Mouse (Mus musculus) left cerebral cortex, postnatal 36 days (tissue): Measurements from ENCODE around the gene Pde4a. TPM values are rescaled to one million over a fixed set of nuclear protein-coding genes. Genes with fewer than 3 reads are reported as not detected.

ENCODE experiments used
- DNase-seq, 2 experiments: peaks; one replicate each; pipeline ENCODE4 v3.0.0; 2021 to 2022; ENCODE audit warnings: low spot score in 2 of 2, mixed read lengths in 1 of 2
- intact Hi-C: fragments of 180-260 bp; cut with DNase I; formaldehyde crosslinking; loops from one replicate; pipeline ENCODE4 v1.15.1; 2025
- total RNA-seq, 2 experiments: library from RNA; stranded (reverse); gene quantifications; 2 replicates each; pipeline ENCODE4 v1.2.3; 2021

Gene Pde4a
- total RNA-seq, 2 experiments from 2014 or later, result 94.8 to 98.7 TPM

DNA sequence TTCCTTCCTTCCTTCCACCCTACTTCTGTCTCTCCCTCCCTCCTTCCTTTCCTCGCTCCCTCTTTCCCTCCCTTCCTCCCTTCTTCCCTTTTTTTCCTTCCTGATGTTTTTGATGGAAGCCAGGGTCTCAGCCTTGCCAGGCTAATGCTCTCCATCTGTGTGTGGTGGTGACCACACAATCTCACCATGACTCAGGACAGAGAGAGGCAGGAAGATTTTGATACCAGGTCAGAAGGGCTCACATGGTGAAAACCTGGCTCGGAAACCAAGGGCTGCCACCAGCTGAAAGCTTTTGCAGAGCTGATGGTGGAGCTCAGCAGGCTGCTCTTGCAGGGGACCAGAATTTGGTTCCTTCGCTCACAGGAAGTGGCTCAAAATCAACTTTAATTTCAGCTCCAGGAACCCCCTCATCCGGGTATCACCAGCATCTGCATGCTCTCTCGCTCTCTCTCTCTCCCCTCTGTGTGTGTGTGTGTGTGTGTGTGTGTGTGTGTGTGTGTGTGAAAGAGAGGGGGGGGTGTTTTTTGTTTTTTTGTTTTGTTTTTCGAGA lies 95.1 kb downstream of the Pde4a start:
- DNase-seq, result no peak

DNA sequence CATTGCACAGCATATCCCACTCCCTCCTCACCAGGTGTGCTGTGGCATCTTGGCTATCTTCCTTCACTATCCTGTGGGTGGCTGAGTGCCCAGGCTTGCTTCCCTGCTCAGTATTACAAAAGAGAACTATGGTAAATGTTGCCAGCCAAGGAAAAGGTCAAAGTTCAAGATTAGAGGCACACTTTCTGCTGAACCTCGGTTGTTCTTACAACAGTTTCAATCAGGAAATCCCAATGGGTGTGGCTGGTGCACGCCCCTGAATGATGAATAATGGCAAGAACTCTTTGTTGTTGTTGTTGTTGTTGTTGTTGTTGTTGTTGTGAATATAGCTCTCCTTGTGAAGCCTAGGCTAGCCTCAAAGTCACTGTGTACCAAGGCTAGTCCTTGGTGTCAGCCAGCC lies 96.3 kb downstream of the Pde4a start:
- DNase-seq, result no peak
- intact Hi-C loops, result no loop called here

More for the DNA sequence above, 95.1 kb downstream of the Pde4a start:
- intact Hi-C loops, result no loop called here

Other genes with a start within 250 kb of the Pde4a start
- gene Dnmt1, start 205.8 kb upstream of the Pde4a start, total RNA-seq, result 10 to 100 TPM; 40.1 to 43.0 TPM
- gene S1pr2, start 188.9 kb upstream of the Pde4a start, total RNA-seq, result 1 to 10 TPM; 3.0 to 3.6 TPM
- 10 to 100 TPM; 59.6 to 62.5 TPM for gene Mrpl4, start 163.0 kb upstream of the Pde4a start, total RNA-seq
- 1 to 10 TPM; 2.4 to 3.2 TPM for gene Icam1, start 149.7 kb upstream of the Pde4a start, total RNA-seq
- 1 to 10 TPM; 1.2 to 1.3 TPM for gene Icam4, start 136.3 kb upstream of the Pde4a start, total RNA-seq
- gene Icam5, start 133.6 kb upstream of the Pde4a start, total RNA-seq, result 100 to 1,000 TPM; 235 to 249 TPM
- not detected for gene Zglp1, start 98.6 kb upstream of the Pde4a start, total RNA-seq
- gene Gm49373, start 92.6 kb upstream of the Pde4a start, total RNA-seq, result 1 to 10 TPM; 1.5 to 1.6 TPM
- gene Fdx1l, start 92.1 kb upstream of the Pde4a start, total RNA-seq, result 10 to 100 TPM; 59.0 to 70.8 TPM
- 1 to 10 TPM; 2.1 to 3.5 TPM for gene Gm38431, start 73.7 kb upstream of the Pde4a start, total RNA-seq
- 10 to 100 TPM; 26.1 to 29.0 TPM for gene Raver1, start 73.7 kb upstream of the Pde4a start, total RNA-seq
- 10 to 100 TPM in 1 of 2 experiments, 1 to 10 TPM in 1; 9.1 to 15.3 TPM for gene Tyk2, start 34.5 kb upstream of the Pde4a start, total RNA-seq
- 100 to 1,000 TPM; 139 to 155 TPM for gene Cdc37, start 15.7 kb upstream of the Pde4a start, total RNA-seq
- gene Keap1, start 73.6 kb downstream of the Pde4a start, total RNA-seq, result 10 to 100 TPM; 52.7 to 60.8 TPM
- 10 to 100 TPM in 1 of 2 experiments, 1 to 10 TPM in 1; 6.6 to 14.2 TPM for gene S1pr5, start 82.7 kb downstream of the Pde4a start, total RNA-seq
- gene Atg4d, start 99.6 kb downstream of the Pde4a start, total RNA-seq, result 10 to 100 TPM; 47.1 to 48.8 TPM
- gene Kri1, start 122.3 kb downstream of the Pde4a start, total RNA-seq, result 10 to 100 TPM; 32.6 to 44.4 TPM
- gene Cdkn2d, start 125.7 kb downstream of the Pde4a start, total RNA-seq, result 10 to 100 TPM; 52.7 to 58.8 TPM
- 1 to 10 TPM in 1 of 2 experiments, under 1 TPM in 1; 0.72 to 1.6 TPM for gene Ap1m2, start 146.6 kb downstream of the Pde4a start, total RNA-seq
- gene Slc44a2, start 155.0 kb downstream of the Pde4a start, total RNA-seq, result 10 to 100 TPM; 43.0 to 52.5 TPM
- gene Ilf3, start 202.2 kb downstream of the Pde4a start, total RNA-seq, result 10 to 100 TPM; 75.5 to 75.9 TPM
- gene Qtrt1, start 246.1 kb downstream of the Pde4a start, total RNA-seq, result 10 to 100 TPM; 19.1 to 31.3 TPM